Mouse (Mus musculus) liver, embryonic 14.5 days (tissue): ENCODE results near the gene Tmem9. TPM values are rescaled to one million over a fixed set of nuclear protein-coding genes. Genes with fewer than 3 reads are reported as not detected.

Experiments
- ATAC-seq: fragments of 200-750 bp; cut with Nextera tagmentation; 2 replicates; pipeline ENCODE4 v1.8.0; 2017; ENCODE audit warnings: moderate number of reproducible peaks, mild to moderate bottlenecking, moderate library complexity; ENCODE audit not compliant: insufficient read depth
- DNase-seq, 3 experiments: peaks; one replicate each; pipeline ENCODE4 v3.0.0-alpha.2; 2012 to 2013; ENCODE audit warnings: low read depth in 3 of 3, low spot score in 3 of 3
- H3K27ac ChIP-seq: fragments of 300-500 bp; sonication (generic); 2 replicates; pipeline ENCODE4 v1.5.1; 2014; ENCODE audit warnings: moderate library complexity, mild to moderate bottlenecking, control low read depth, inconsistent platforms
- H3K27me3 ChIP-seq: fragments of 300-500 bp; sonication (generic); 2 replicates; pipeline ENCODE4 v1.6.1; 2014; ENCODE audit warnings: mild to moderate bottlenecking, low read length, moderate library complexity; ENCODE audit not compliant: control insufficient read depth, insufficient read depth
- H3K36me3 ChIP-seq: fragments of 300-500 bp; sonication (generic); replicated peaks from 2 replicates; pipeline ENCODE4 v1.6.1; 2014; ENCODE audit warnings: low read depth; ENCODE audit not compliant: control insufficient read depth, insufficient read depth
- H3K4me1 ChIP-seq, 2 experiments: fragments of 200-500 bp in 1 of 2; fragments of 300-500 bp in 1 of 2; sonication (generic) in 1 of 2; replicated peaks; 2 replicates each; pipeline ENCODE4 v1.6.1; 2012 to 2014; ENCODE audit warnings: antibody characterized with exemption in 1 of 2, inconsistent platforms in 1 of 2, low read length in 1 of 2; ENCODE audit not compliant: control insufficient read depth in 2 of 2, insufficient read depth in 2 of 2
- H3K4me2 ChIP-seq: fragments of 300-500 bp; sonication (generic); 2 replicates; pipeline ENCODE4 v1.6.1; 2014; ENCODE audit warnings: low read depth, mild to moderate bottlenecking, control low read depth, moderate library complexity
- H3K4me3 ChIP-seq, 2 experiments: fragments of 200-500 bp in 1 of 2; fragments of 300-500 bp in 1 of 2; sonication (generic) in 1 of 2; 2 replicates each; pipeline ENCODE4 v1.5.1; 2012 to 2014; ENCODE audit warnings: low read depth in 2 of 2, low read length in 2 of 2, mild to moderate bottlenecking in 2 of 2, control low read depth in 1 of 2, inconsistent platforms in 1 of 2, moderate library complexity in 1 of 2; ENCODE audit not compliant: insufficient read depth in 1 of 2
- H3K9ac ChIP-seq: fragments of 300-500 bp; sonication (generic); replicated peaks from 2 replicates; pipeline ENCODE4 v1.6.1; 2014; ENCODE audit warnings: mild to moderate bottlenecking, control low read depth, moderate library complexity
- H3K9me3 ChIP-seq: fragments of 300-500 bp; sonication (generic); 2 replicates; pipeline ENCODE4 v1.6.1; 2016; ENCODE audit warnings: low read length, mixed read lengths; ENCODE audit not compliant: control insufficient read depth
- CTCF ChIP-seq: IDR thresholded peaks from 2 replicates; pipeline ENCODE4 v1.5.1; 2016; ENCODE audit warnings: antibody characterized with exemption, low read depth, control low read depth
- EP300 ChIP-seq: IDR thresholded peaks from 2 replicates; pipeline ENCODE4 v1.6.1; 2016; ENCODE audit warnings: antibody characterized with exemption, low read depth
- WGBS: fragments of 180-500 bp; shearing (Covaris S2); extraction: QIAGEN DNeasy Blood & Tissue Kit; methylation state at CpG from one replicate; pipeline ENCODE4 v1.1.7; 2014; ENCODE audit not compliant: insufficient replicate concordance; 5-methylcytosine and 5-hydroxymethylcytosine counted together
- polyA plus RNA-seq, 2 experiments: library from polyadenylated mRNA; depleted of rRNA in 1 of 2; stranded (reverse) in 1 of 2; unstranded in 1 of 2; fragments of >200 nt; fragmentation: Nextera tagmentation in 1 of 2; extraction: Ambion mirVana in 1 of 2; gene quantifications; 2 replicates each; pipeline versions ENCODE4 v1.2.1 to v1.2.3; 2012 to 2014

Tmem9 gene
- polyA plus RNA-seq, 2 experiments = 44.2 to 44.4 TPM

GRCm38 (mm10) chr1:136058594-136058993 is 50.6 kb downstream of the Tmem9 start:
- Histone ChIP-seq H3K4me2 (no peak overlapping the region), H3K36me3 (no peaks in the 10 kb centered on the region), H3K4me3 (no peak overlapping the region), H3K27me3 (no peaks in the 10 kb centered on the region), H3K9me3 (no peaks in the 10 kb centered on the region), H3K27ac (no peak overlapping the region), H3K4me1 (0 out of 4 replicates have a peak, but pooled peaks cover 0 to 2% of the 10 kb centered on the region in 2 experiments), H3K9ac (no peak overlapping the region)
- no peak for TF ChIP-seq CTCF
- TF ChIP-seq EP300 = no peak
- 30% methylated on average over 3 of the region's 3 CpGs for WGBS
- no peak for ATAC-seq
- DNase-seq = no peak

- 44% methylated on average over 9 of the region's 9 CpGs for WGBS
- H3K9me3 ChIP-seq = no peaks in the 10 kb centered on the region
- no peaks in the 10 kb centered on the region for H3K36me3 ChIP-seq
- DNase-seq (no peak), ATAC-seq (no peak)
- H3K9ac ChIP-seq = no peak overlapping the region
- H3K4me1 ChIP-seq = 0 out of 4 replicates have a peak, but pooled peaks cover 0 to 2% of the 10 kb centered on the region in 2 experiments
- TF ChIP-seq CTCF = no peak
- no peak for TF ChIP-seq EP300
- H3K4me3 ChIP-seq = no peak overlapping the region
- no peak overlapping the region for H3K27ac ChIP-seq
- H3K4me2 ChIP-seq = no peak overlapping the region
- no peaks in the 10 kb centered on the region; the same call in 1 of the 2 replicates for H3K27me3 ChIP-seq
Observed at GRCm38 (mm10) chr1:136061041-136061789, 53.3 kb downstream of the Tmem9 start.

GRCm38 (mm10) chr1:136061790-136062141 is 53.8 kb downstream of the Tmem9 start:
- Histone ChIP-seq H3K9ac (no peak overlapping the region), H3K9me3 (no peaks in the 10 kb centered on the region), H3K36me3 (no peaks in the 10 kb centered on the region), H3K4me2 (no peak overlapping the region), H3K4me3 (no peak overlapping the region), H3K27ac (no peak overlapping the region), H3K27me3 (no peaks in the 10 kb centered on the region; the same call in 1 of the 2 replicates), H3K4me1 (0 out of 4 replicates have a peak, but pooled peaks cover 0 to 2% of the 10 kb centered on the region in 2 experiments)
- TF ChIP-seq EP300 (no peak), CTCF (no peak)
- 78% methylated on average over 7 of the region's 7 CpGs for WGBS
- no peak for DNase-seq
- ATAC-seq = no peak

- no peak for DNase-seq
- WGBS = 45% methylated on average over 5 of the region's 5 CpGs
- Histone ChIP-seq H3K9me3 (no peaks in the 10 kb centered on the region), H3K4me2 (no peak overlapping the region), H3K4me1 (0 out of 4 replicates have a peak, but pooled peaks cover 0 to under 1% of the 10 kb centered on the region in 2 experiments), H3K9ac (no peak overlapping the region), H3K27me3 (no peaks in the 10 kb centered on the region; the same call in 1 of the 2 replicates), H3K27ac (no peak overlapping the region), H3K4me3 (no peak overlapping the region), H3K36me3 (no peaks in the 10 kb centered on the region)
- ATAC-seq = no peak
- TF ChIP-seq EP300 (no peak), CTCF (no peak)
Observed at GRCm38 (mm10) chr1:136063991-136064390, 56.0 kb downstream of the Tmem9 start.

- Histone ChIP-seq H3K27me3 (no peaks in the 10 kb centered on the region; the same call in 1 of the 2 replicates), H3K4me3 (no peak overlapping the region), H3K9me3 (no peaks in the 10 kb centered on the region), H3K36me3 (no peaks in the 10 kb centered on the region), H3K4me2 (no peak overlapping the region), H3K27ac (no peak overlapping the region), H3K4me1 (no peaks in the 10 kb centered on the region), H3K9ac (no peak overlapping the region)
- DNase-seq (no peak), ATAC-seq (no peak)
- TF ChIP-seq CTCF (no peak), EP300 (no peak)
- WGBS = 29% methylated on average over 1 of the region's 1 CpGs
Observed at GRCm38 (mm10) chr1:136066621-136067020, 58.7 kb downstream of the Tmem9 start.
